In the genomic region with DNA sequence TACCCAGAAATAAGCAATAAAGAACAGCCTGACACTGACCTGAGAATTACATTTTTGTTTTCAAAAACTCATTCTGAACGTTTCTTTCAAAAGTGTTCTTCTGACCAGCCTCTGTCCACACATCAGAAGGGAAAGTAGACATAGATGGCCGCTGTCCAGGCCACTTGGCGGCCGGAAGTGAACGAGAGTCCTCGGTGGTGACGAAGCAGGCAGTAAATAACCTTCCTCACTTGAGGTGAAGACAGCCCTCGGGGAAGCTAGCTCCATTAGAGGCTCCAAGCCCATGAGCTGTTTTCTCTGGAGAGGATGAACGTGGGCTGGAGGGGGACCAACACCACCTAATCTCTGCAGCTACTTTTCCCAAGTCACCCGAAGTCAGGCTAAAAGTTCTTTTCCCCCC, we compare ENCODE assay signal across 12 mouse cellular contexts. TPM values are rescaled to one million over a fixed set of nuclear protein-coding genes. Genes with fewer than 3 reads are reported as not detected.
DNase-seq lines count a peak whose midpoint lies in the region; ATAC-seq and TF ChIP-seq lines count a peak whose summit lies in the region.
"Had no signal": no experiment of that assay in that cellular context is flagged by ENCODE, and none has a peak within 500 bp of the region (broad histone marks: within the 10 kb centered on the region; RNA-seq: fewer than 3 reads in every experiment).

No protein-coding gene starts in this region.

- H3K4me1 ChIP-seq in lung, adult 2 months (ENCODE audit: control insufficient read depth, insufficient read depth, low read length), result peaks cover 12% of the 10 kb centered on the region
- H3K4me1 ChIP-seq in heart, embryonic 13.5 days, result peaks cover 53% of the 10 kb centered on the region

- H3K27me3 ChIP-seq in heart, embryonic 13.5 days (replicated peaks), result no peaks in the 10 kb centered on the region
- H3K27me3 ChIP-seq: embryonic facial prominence, embryonic 13.5 days; hindbrain, embryonic 13.5 days; midbrain, embryonic 15.5 days had no signal

- H3K9me3 ChIP-seq in heart, embryonic 13.5 days, result no peaks in the 10 kb centered on the region
- H3K9me3 ChIP-seq: embryonic facial prominence, embryonic 13.5 days; hindbrain, embryonic 13.5 days; midbrain, embryonic 15.5 days had no signal

- H3K4me2 ChIP-seq in heart, embryonic 13.5 days, result no peak overlapping the region
- H3K4me2 ChIP-seq: embryonic facial prominence, embryonic 13.5 days; hindbrain, embryonic 13.5 days; midbrain, embryonic 15.5 days had no signal

- H3K9ac ChIP-seq in heart, embryonic 13.5 days, result no peak overlapping the region
- H3K9ac ChIP-seq: embryonic facial prominence, embryonic 13.5 days; hindbrain, embryonic 13.5 days; midbrain, embryonic 15.5 days had no signal

- ATAC-seq in heart, embryonic 13.5 days (ENCODE audit: extremely low read depth, insufficient number of reproducible peaks, low FRiP score, low TSS enrichment), result no peak; the same call in 1 of the 2 replicates
- ATAC-seq: midbrain, embryonic 15.5 days had no signal

- no peak overlapping the region for H3K4me3 ChIP-seq in lung, adult 2 months (replicated peaks; ENCODE audit: extremely low read depth, low read depth, low read length)
- no peak overlapping the region for H3K4me3 ChIP-seq in heart, embryonic 13.5 days
- H3K4me3 ChIP-seq: embryonic facial prominence, embryonic 13.5 days; hindbrain, embryonic 13.5 days; midbrain, embryonic 15.5 days had no signal

- H3K36me3 ChIP-seq in heart, embryonic 13.5 days, result no peaks in the 10 kb centered on the region
- H3K36me3 ChIP-seq: embryonic facial prominence, embryonic 13.5 days; hindbrain, embryonic 13.5 days; midbrain, embryonic 15.5 days had no signal

- no peak for TF ChIP-seq CTCF in lung, adult 2 months (IDR thresholded peaks at IDR 0.05; ENCODE audit: insufficient read depth, low read length)

- DNase-seq in adrenal gland, postnatal 10 days, result peak; percentile 61
- no peak for DNase-seq in adrenal gland, postnatal 4 days (ENCODE audit: low spot score in 2 of 2)
- peak; percentile 60 to 64 for DNase-seq in lung, adult 18-20 months
- DNase-seq in lung, adult 2 months, result no peak
- DNase-seq in lung, postnatal 25 days (ENCODE audit: low spot score), result peak; percentile 47
- DNase-seq in left cerebral cortex, adult 9 months (ENCODE audit: low spot score in 2 of 2), result no peak
- no peak for DNase-seq in thymus, postnatal 0 days (ENCODE audit: low spot score)

- WGBS in lung, adult 2 months, result 37% methylated on average over 10 of the region's 10 CpGs
- WGBS in heart, embryonic 13.5 days, result 28% methylated on average over 10 of the region's 10 CpGs

- no peak for TF ChIP-seq POLR2A in lung, adult 2 months (IDR thresholded peaks at IDR 0.05; ENCODE audit: borderline replicate concordance, extremely low read depth, low read depth, low read length)

- peak overlapping the region; percentile 49; the same call in 1 of the 2 replicates for H3K27ac ChIP-seq in heart, embryonic 13.5 days (replicated peaks)
- H3K27ac ChIP-seq: embryonic facial prominence, embryonic 13.5 days; hindbrain, embryonic 13.5 days; midbrain, embryonic 15.5 days had no signal

RNA-seq across cellular contexts. Expression of gene Adrb1, which starts 21.2 kb away (rescaled TPM):
- total RNA-seq in adrenal gland, postnatal 10 days (2021), result 1 to 10 TPM; 7.2 to 7.4 TPM
- 1 to 10 TPM; 2.8 to 2.9 TPM for total RNA-seq in adrenal gland, postnatal 4 days (2021)
- polyA plus RNA-seq in lung, adult 2 months (2012; rRNA removed), result 81.9 and 120 TPM in 2 replicates
- polyA plus RNA-seq in heart, embryonic 13.5 days (2015; fragmentation: Nextera tagmentation; extraction: Ambion mirVana), result 2.9 and 3.0 TPM in 2 replicates
- 0.68 and 1.1 TPM in 2 replicates for polyA plus RNA-seq in thymus, postnatal 0 days (2015; fragmentation: Nextera tagmentation; extraction: Ambion mirVana)
- total RNA-seq: MEL had no signal

Comparison
In these comparisons a context has a peak if more than half of its experiments do, and no peak if none do; other contexts are left out.
1. DNase-seq: peak in adrenal gland, postnatal 10 days (single experiment), lung, adult 18-20 months (2 of 2) and lung, postnatal 25 days (single experiment); none in adrenal gland, postnatal 4 days (0 of 2), lung, adult 2 months (single experiment), left cerebral cortex, adult 9 months (0 of 2) and thymus, postnatal 0 days (single experiment).
2. RNA of gene Adrb1, which starts 21.2 kb away (polyA plus RNA-seq): 81.9 to 120 TPM in lung, adult 2 months; 2.9 to 3.0 TPM in heart, embryonic 13.5 days and 0.68 to 1.1 TPM in thymus, postnatal 0 days; every median in the first group is over 10 times any median in the second.